Mouse (Mus musculus): ENCODE results near the gene Shank3.
A peak's percentile ranks its signal among the peaks of the same experiment; 100 is the strongest.

Gene Shank3

GRCm38 (mm10) chr15:89557179-89557995, 58.0 kb downstream of the Shank3 start:
- no peak for DNase-seq (ENCODE audit: low read depth, low spot score)

GRCm38 (mm10) chr15:89557996-89558390, 58.6 kb downstream of the Shank3 start:
- DNase-seq (ENCODE audit: low read depth, low spot score): no peak

GRCm38 (mm10) chr15:89559202-89559731, 59.8 kb downstream of the Shank3 start:
- DNase-seq (ENCODE audit: low read depth, low spot score): no peak

GRCm38 (mm10) chr15:89568114-89568513, 68.7 kb downstream of the Shank3 start, which contains the start of gene Acr:
TSS of gene Acr (plus strand) at chr15:89568326.
- no peak for DNase-seq (ENCODE audit: low read depth, low spot score)

DNA sequence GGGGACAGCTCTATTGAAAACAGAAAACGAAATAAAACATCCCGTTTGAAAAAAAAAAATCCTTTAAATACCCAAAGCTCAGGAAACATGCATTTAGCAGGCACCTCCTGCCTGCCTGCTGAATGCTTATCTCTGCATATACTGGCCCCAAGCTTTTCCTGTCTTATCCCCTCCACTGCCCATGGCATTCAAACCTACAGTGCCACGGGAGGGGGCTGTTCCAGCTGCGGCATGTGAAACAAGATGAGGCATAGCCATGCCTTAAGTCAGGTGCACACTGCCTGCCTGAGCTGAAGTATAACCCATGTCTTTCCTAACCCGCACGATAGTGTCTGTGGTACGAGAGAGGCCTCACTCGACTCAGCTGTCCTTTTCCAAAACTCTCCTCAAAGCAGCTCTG, 72.7 kb downstream of the Shank3 start:
- DNase-seq (ENCODE audit: low read depth, low spot score): no peak

DNA sequence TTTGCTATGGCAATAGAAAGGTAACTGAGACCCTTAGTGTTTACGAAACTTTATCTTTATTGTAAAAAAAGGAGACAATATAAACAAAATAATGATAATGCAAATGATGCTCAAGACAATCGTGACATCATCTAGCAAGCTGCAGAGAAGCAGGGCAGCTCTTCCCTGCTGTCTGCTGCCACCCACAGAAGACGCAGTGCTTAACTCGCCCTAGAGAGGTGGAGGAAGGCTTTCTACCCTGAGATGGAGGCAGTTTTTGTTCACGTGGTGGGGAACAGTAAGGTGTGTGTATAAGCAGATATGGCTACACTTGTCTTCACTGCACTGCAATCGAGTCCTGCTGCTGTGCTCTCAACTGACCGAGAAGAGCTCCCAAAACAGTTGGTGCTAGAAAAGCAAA, 83.1 kb downstream of the Shank3 start:
- DNase-seq (ENCODE audit: low read depth, low spot score): no peak

DNA sequence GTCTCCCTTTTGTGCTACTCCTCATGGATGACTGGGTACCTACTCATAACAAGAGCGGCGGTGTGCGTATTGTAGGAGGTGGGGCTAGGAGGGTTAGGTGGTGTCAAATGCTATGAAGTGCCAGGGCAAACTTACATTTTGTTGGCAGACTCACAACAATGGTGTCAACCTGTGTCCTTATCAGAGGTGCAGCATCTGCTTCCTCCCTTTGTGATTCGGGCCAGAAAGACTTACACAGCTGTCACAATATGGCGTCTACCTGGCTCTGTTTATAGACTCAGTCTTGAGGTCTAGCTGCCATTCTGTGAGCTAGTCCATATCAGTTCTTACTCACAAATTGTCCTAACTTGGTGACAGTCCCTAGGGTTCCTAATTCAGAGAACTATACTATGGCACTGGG, 85.7 kb downstream of the Shank3 start:
- no peak for DNase-seq (ENCODE audit: low read depth, low spot score)

- no peak for DNase-seq (ENCODE audit: low read depth, low spot score)
These were observed 86.2 kb downstream of the Shank3 start for GRCm38 (mm10) chr15:89585631-89586030.

DNA sequence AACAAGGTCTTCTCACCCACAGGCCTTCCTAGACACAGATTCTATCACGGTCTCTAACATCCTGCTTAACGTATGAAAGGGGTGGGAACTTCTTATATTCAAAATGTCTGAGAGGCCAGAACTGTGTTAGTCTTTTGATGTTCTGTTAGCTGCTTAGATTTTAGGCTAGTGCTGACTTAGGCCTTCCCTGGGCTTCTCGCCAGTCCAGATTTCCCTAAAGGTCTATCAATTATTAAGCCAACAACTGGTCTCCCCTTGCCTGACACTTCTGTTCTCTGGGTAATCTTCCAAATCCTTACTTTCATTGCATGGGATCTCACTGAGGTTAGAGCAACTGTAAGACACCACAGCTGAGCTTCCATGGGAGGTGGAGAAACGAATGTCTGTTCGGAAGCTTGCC, 89.7 kb downstream of the Shank3 start:
- no peak for DNase-seq (ENCODE audit: low read depth, low spot score)

- DNase-seq (ENCODE audit: low read depth, low spot score): no peak
These were observed 91.9 kb downstream of the Shank3 start for GRCm38 (mm10) chr15:89591317-89591716.

DNA sequence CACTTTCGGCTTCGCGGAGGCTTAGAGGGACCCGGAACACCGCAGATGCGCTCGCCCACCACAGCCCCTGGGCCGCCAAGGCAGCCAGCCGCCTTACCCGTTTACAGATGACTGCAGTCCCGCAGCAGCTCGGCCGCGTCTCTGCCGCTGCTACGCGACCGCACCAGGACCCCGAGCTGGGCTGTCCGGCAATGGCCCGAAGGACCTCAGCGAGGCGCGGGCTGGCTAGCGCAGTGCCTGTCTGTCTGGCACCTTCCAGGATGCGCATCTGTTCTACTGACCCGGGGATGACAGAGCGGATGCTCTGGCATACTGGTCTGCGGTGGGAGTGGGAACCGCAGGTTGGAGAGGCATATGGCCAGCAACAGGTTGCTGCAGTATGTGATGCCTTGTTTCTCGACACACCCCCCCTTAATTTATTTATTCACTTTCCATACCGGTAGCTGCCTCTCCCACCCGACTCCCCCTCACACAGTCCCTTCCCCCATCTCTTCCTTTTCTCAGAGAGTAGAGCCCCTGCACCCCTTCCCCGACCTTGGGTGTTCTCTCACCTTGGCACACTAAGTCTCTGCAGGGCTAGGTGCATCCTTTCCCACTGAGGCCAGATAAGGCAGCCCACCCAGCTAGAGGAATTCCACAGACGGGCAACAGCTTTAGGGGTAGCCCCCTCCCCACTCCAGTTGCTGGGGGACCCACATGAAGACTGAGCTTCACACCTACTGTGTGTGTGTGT, 92.5 kb downstream of the Shank3 start, which contains the start of gene Rabl2:
Rabl2 (minus strand) TSS at position 201 of the 733 bp plus-strand sequence.
- peak; percentile 89 for DNase-seq (ENCODE audit: low read depth, low spot score)

DNA sequence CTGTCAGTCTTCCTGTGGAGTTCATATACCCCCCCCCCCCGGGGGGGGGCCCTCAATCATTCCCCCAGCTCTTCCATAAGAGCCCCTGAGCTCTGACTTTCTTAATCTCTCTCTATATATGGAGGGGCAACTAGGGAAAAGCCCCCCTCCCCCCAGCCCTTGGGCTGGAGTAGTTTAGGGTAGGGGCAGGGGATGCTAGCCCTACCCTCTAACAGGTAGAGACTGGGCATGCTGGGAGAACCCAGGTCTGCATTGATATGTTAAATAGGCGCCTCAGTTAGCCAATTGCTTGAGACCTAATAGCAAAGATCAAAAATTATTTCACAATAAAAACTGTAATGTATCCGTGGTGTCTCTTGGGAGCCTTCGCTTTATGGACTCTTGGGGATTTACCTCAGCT, 93.1 kb downstream of the Shank3 start:
- no peak for DNase-seq (ENCODE audit: low read depth, low spot score)

- no peak for DNase-seq (ENCODE audit: low read depth, low spot score)
These were observed 106.6 kb downstream of the Shank3 start for GRCm38 (mm10) chr15:89605822-89606570.

GRCm38 (mm10) chr15:89607480-89607879, 108.1 kb downstream of the Shank3 start:
- DNase-seq (ENCODE audit: low read depth, low spot score): no peak

DNA sequence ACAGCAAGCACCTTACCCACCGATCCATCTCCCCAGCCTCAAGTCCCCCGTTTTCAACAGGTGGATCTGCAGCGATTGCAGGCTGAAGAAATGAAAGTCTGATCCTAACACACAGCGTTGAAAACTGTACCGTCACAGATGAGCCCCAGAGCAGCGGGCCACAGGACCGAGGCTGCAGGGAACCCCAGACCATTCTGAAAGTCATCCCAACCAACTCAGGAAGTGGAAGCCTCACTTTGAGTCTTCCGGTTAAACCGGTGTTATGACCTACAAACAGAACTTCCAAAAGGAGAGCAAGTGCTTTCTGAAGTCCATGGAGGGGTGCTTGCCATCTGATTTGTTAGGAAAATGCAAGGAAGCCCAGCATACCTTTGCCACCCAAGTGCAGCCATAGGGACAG, 108.5 kb downstream of the Shank3 start:
- no peak for DNase-seq (ENCODE audit: low read depth, low spot score)
